Mouse (Mus musculus) gastrocnemius, adult 18-20 months (tissue): ENCODE data around the gene Vmn2r18. TPM values are rescaled to one million over a fixed set of nuclear protein-coding genes. Genes with fewer than 3 reads are reported as not detected.

ENCODE experiments used
- DNase-seq: peaks from one replicate; pipeline ENCODE4 v3.0.0; 2021; ENCODE audit warnings: low spot score
- long read RNA-seq, 2 experiments: library from polyadenylated mRNA; stranded (forward); transcript quantifications; one replicate each; pipeline ENCODE4 v2.0.0; 2021
- total RNA-seq, 2 experiments: library from RNA; stranded (reverse); gene quantifications; 2 replicates each; pipeline ENCODE4 v1.2.3; 2021

Gene Vmn2r18
- total RNA-seq, result not detected
- long read RNA-seq, experiment 1, result 0 reads
- long read RNA-seq, experiment 2, result 0 reads

DNA sequence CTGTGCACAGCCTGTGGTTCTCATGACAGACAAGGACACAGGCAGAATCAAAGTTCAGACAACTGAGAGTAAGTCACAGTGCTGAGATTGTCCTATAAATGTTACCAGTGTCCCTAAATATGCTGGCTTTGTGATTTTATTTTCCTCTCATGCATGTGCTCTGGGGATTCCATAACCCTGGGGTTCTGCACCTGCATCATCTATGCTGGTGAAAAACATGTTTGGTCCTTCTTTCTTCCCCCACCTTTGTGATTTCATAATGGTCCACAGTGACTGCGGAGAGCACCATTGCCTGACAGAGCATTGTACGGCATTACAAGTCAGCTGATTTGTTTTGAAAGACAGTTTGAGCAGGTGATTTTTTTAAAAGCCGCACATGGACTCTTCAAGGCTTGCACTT is at the start of gene Vmn2r18:
Vmn2r18 (minus strand) TSS at position 101 of the 400 bp plus-strand sequence.
- DNase-seq, result no peak

DNA sequence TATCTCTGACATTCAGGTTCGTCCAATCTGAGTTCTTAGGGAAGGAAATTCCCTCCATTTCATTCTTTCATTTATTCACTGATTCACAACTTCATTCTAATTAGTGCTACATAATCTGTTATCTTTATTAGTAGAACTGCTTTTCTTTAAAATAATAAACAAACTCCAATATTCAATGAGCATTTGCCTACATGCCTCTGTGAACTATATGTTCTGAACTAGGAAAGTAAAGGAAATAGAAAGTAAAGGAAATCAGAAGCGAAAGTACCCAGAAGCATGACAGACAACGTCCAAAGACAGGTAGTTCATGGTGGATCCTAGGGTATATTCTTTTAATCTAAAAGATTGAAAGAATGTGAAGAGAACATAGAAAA is 45.6 kb upstream of the Vmn2r18 start:
- no peak for DNase-seq

DNA sequence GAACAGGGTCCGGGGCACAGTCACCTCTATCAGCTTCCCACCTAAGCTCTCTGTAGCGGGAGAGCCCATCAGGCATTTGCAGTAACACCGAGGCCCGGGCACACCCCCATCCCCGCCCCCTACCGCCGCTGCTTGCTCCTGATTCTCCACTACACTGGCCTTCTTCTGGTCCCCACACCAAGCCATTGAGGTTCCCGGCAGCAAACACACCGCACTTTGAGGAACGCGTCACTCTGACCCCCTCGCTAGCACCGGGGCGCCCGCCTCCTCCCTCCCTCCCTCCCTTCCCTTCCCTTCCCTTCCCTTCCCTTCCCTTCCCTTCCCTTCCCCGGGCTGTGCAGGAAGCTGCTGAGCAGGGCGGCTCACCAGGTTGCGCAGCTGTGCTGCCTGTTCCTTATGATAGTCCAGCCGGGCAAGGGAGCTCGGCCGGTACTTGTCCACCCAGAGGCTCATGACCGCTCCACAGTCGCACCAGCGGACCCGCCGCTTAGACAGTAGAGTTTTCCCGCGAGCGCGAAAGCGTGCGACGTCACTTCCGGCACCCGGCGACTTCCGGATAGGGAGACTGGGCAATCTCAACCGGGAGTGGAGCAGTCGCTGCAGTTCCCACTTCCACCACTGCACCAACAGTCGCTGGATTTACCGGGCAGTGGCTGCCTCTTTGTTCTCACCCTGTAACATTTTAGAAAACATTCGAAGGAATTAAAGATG is 45.0 kb upstream of the Vmn2r18 start, which contains the start of gene Rfc3:
Rfc3 (minus strand) TSS at position 543 of the 711 bp plus-strand sequence.
- DNase-seq, result peak; percentile 94

DNA sequence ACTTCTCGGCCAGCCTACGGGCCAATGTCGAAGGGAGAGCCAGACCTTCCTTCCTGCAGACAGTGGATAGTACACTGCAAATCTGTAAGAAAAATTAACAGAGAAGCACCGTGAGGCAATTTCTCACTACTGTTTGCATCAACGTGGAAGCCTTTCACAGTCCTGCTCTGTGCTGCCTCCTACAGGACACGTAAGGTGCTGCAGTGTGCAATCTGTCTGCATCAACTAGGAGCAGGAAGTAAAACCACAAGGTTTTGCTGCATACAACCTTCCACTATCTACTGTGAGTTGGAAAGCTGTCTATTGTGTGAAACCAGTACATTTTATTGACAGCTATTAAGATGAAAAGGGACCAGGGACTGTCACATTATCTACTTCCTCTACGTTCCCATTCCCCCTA is 39.0 kb upstream of the Vmn2r18 start:
- DNase-seq, result no peak

DNA sequence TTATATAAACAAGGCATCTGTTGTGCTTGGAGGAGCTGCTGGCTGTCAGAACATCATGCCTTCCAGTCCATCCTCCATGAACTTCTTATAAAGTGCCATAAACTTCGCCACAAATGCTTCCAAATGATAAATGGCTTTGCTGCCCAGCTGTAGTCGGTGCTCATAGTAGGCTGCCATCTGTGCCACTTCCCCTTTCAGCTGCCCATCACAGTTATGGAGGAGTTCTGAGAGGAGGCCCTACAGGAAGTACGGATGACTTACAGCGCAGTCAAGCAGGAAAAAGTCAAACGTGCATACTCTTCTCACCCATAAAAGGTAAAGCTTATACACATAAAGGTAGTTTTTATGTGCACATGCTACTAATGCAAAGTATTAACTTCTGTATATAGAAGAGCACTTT is 37.0 kb upstream of the Vmn2r18 start:
- DNase-seq, result no peak

DNA sequence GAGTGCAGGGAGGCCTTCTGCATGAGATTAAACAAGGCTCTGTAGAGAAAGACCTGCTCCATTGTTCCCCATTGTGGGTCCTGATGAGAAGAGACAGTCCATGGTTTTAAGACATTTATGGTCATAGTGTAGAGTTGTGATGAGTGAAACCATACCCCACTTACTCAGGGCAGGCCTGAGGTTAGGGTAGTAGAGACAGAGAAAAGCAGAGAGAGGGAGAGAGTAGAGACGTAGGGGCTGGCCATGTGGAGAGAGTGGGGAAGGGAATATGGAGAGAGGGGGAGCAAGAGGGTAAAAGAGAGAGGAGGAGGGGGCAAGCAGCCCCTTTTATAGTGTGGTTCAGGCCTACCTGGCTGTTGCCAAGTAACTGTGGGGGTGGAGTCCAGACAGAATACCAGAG is 36.3 kb upstream of the Vmn2r18 start:
- DNase-seq, result no peak

DNA sequence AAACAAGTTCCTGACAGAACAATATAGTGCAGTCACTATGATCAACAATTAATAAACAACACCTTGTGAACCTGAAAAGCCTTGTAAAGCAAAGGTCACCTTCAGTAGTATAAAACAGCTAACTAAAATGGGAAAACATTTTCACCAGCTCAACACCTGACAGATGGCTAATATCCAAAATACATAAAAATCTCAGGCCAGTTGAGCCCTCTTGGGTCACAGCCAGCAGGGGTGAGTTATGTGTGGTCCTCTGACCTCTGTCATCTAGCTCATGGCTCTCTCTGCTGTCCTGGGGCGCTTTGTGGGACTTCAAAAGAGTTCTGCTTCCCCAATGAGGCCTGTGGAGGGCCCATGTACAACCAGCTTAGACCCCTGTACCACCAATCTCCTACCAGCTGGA is 4.1 kb downstream of the Vmn2r18 start:
- DNase-seq, result no peak

Other genes with a start within 250 kb of the Vmn2r18 start
- gene Gm42906, start 177.9 kb downstream of the Vmn2r18 start, total RNA-seq, result 1 to 10 TPM in 1 of 2 experiments, not detected in 1; 1.3 TPM
- 1 to 10 TPM; 3.3 to 4.1 TPM for gene Rfc3, start 45.2 kb upstream of the Vmn2r18 start, total RNA-seq